Mouse (Mus musculus) spleen, adult 12 weeks (tissue): ENCODE data around the gene Gm45837.

Experiments
- DNase-seq: peaks from one replicate; pipeline ENCODE4 v3.0.0; 2022; ENCODE audit warnings: low spot score

Gm45837 gene

DNA sequence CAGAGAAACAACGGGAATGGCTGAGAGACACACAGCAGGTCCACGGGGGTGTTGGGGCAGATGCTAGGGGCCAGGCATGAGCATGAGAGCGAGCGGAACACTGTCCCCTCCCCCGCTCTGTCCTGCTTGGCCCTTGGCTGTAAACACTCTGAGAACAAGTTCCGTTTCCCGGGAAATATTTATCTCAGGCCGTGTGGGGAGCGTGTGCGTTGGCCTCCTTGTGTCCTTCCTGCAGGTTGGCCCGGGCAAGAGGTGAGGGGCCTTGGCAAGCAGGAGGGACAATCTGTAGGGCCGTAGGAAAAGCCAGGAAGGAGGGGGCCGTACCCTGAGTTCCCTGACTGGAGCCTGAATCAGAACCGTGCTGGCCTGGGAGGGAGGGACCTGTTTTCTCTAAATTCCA is 54.7 kb downstream of the Gm45837 start:
- no peak for DNase-seq

DNA sequence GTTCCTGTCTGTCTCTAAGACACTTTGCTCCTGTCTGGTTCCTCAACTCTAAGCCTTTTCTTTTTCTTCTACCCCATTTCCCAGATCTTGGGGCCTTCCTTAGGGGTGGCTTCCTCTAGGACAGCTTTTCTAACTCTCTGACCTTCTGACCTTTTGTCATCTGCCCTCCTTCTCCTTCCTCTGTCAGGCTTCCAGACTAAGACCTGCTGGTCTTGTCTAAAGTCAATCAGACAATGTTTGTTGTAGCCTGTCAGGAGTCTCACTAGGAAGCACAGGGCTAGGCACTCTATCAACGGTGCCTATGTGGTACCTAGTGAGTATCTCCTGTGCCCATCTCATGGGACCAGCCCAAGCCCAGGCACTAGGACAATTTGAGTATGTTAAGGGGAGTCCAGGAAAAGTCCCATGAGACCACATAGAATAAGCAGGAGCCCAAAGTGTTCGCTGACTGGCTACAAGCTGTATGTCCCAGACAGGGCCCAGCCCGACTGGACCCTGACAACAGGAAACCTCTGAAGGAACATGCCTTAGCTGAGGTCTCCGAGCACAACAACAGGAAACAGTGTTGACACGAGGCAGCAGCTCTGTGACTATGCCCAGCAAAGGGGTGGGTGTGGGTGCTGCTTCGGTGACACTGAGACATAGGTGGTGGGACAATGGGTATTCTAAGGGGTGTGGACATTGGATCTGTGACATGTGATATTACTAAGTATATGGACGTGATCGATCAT is 55.3 kb downstream of the Gm45837 start:
- DNase-seq = peak; percentile 40

DNA sequence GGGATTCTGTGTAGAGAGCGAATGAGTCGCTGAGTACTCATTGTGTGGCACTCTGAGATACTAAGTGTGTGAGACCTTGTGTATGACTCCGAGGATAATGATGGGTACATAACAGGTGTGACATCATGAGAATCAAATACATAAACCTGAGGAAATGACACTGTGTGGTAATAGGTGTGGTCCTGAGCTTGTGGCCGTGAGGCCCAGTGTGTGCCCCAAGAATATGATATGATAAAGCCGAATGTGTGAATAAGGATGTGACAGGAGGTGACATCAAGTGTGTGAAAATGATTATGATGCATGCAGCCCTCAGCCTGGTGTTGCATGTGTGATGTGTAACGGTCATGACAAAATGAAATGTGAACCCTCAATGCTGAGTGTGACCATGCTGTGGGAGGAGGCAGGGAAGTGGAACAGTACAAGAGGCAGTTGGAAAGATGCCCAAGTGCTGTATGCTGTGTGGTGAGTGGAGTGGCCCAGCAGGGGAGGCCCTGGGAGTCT is 55.9 kb downstream of the Gm45837 start:
- DNase-seq = no peak

DNA sequence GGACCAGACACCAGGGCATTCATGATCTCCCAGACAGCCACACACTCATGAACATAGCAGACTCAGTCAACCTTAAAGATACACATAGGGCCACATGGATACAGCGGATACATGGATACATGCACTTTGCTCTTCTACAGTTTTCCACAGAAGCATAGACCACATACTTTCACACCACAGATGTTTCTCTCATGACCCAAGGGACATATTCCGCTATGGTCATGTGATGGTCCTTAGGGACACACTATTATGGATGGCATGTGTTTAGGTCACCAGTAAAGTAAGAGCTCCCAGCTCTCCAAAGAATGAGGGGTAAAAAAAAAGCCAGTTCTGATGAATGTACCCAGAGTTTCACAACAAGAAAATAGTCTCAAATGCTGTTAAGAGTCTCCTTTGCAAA is 60.7 kb downstream of the Gm45837 start:
- DNase-seq = no peak

DNA sequence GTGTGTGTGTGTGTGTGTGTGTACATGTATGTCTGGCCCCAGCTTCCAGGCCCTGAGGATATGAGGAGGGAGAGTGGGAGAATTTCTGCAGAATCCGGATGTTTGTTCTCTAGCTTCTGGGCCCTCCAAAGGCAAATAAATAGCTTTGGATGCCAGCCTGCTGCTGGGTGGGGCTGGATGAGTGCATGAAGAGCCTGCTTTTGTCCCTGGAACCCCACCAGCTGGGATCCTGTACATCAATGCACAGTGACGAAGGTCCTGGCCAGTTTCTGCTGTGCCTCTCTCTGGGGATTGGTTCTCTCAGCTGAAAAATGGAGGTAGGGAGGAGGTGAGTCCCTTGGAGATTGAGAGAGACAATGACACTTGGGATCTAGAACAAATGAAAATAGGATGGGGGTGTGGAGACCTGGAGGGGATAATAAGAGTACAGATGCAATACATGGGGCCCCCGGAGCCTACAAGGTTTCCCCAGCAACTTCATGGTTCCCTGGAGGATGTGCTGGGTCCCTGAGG is 61.3 kb downstream of the Gm45837 start:
- no peak for DNase-seq

DNA sequence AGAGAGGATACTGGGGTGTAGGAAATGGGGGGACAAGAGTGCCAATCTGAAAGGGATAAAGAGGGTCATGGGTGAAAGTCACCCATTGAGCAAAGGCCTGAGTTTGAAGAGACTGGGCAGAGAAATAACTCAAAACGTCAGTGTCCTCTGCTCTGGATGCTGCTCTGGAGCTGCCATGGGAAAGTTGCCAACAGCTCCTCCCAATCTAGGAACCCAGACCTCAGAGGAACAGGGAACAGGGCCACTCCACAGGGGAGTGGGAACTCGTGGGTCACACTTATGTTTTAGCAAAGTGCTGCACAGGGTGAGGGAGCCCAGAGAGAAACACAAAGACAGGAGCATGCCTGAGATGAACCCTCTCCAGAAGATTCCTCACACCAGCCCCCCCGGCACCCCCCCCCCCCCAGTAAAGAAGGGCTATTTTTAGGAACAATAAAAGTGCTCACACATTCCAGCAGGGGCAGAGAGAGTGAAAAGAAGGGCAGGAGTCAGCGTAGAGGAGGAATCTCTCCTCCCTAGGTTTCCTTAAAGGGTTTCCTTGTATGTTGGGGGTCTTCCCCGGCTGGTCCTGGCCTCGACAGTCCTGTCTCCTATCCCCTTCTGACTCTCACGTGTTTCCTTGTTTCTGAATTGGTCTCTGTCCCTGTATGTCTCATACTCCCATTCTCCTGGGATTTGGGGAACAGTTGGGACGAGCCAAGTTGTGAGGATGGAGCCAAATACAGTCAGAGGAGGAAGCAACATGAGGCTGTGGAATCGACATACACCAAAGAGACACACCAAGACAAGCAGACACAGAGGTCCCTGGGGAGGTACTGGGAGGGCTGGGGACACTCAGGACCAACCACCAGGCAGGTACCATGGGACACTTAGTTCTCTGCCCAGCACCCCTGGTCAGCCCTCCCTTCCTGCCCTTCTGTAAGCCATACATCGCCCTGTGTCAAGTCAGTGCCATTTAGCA is 62.2 kb downstream of the Gm45837 start:
- no peak for DNase-seq

DNA sequence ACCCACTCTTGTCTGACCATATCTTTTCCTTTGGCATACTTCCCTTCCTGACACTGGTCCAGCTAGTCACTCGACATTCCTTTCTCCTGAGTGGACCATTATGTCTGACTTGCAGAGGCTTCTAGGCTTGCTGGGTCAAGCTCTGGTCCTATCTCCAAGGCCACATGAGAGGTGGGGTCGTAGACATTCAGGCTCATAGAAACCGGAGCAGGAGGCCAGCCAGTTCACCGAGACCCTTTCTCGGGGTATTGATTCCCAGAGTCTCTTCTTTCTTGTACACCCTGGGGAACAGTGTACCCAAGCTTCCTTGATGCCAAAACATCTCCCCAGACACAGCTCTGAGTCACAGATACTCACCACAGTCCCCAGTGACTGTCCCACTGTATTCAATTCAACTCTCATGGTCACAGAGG is 63.7 kb downstream of the Gm45837 start:
- DNase-seq = no peak

DNA sequence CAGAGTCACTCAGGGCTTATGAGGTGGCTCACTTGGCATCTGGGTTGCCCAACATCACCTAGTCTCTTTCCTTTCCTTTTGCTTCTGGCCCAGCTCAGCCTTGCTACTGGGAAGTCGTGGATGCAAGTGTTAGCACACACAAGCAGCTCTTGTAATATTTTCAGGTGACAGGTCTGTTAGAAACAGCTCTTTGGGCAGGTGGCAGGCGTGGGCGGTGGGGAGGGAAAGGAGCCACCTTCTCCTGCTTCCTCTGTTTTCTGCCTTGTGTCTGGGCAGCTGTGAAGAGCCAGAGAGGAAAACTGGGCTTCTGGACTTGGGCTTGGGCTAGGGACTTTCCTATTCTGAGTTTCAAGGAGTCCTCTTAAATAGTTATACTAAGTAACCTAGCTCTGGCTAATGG is 65.3 kb downstream of the Gm45837 start:
- DNase-seq = no peak

DNA sequence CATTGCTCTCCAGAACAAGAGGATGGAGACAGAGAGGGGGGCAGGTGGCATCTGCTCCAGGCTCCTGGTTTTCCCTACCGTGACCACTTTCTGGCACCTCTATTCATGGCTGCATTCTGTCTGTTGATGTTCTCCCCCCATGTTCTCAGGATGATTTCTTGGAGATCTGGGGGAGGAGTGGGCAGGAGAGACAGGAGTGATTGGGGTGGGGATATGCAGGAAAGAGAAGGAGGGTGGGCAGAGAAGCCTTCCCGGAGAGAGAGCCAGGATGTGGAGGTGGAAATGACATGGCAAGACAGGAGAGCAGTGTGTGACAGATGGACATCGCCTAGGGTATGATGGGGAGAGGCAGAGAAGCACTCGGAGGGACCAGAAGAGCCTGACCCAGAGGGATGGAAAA is 65.8 kb downstream of the Gm45837 start:
- no peak for DNase-seq

DNA sequence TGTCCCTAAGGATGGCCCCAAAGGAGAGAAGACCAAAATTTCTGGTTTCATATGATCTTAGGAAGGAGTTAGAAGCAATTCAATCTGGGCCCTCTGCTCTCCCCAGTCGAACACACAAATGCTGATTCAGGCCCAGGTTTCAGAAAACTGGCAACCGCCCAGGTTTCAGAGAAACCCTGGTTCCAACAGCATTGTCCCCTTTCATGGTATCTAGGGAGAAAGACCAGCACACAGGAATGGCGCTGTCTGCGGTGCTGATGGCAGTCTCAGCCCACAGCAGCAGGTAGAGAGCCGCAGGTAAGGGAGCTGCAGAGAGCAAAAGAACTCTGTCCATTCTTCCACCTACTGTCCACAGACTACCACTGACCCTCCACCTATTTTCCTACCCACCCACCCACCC is 66.5 kb downstream of the Gm45837 start:
- DNase-seq = no peak

DNA sequence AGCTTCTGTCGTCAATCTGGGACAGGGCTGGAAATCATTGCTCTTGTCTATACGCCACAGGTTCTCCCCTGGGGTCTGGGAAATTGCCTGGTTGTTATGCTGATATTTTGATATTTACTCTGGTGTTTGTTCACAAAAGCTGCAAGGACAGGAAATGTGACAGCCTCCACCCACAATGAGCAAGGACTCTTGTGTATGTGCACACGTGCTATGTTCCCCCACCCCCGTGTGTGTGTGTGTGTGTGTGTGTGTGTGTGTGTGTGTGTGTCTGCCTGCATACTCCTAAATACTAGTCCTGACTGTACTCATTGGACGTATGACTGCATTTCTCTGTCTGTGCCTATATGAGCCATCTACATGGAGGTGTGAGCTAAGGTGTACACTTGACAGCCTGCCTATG is 67.4 kb downstream of the Gm45837 start:
- DNase-seq = no peak

DNA sequence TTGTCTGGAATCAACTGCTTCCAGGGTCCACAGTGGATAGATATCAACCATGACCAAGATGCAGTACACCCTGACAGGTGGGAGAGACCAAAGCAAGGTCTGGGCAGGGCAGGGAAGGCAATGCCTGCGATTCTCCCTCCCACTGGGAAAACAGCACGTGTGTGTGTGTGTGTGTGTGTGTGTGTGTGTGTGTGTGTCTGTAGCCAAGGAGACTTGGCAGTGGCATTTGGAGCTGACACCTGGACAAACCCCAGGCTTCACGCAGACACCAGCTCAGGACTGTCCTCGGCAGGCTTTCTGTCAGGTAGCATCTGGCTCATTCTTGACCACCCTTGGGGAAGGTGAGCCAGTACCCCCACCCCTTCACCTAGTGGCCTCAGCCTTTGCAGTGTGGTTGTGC is 69.2 kb downstream of the Gm45837 start:
- DNase-seq = no peak

DNA sequence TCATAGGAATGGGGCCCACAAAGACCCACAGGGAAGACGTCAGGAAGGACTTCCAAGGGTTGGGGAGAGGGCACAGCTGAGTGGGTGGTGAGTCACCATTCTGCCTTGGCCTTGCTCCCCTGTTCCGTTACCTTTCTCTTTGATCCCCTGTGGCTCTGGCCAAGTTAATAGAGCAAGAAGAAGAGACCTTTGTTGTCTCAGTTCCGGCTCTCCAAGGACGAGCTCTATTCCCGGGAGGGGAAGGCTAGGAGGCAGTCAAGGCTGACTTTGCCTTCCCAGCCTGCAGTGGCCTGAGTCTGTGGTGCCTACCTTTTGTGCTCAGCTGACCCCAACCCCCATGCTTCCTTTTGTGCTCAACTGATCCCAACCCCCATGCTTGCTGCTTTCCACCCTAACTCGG is 70.0 kb downstream of the Gm45837 start:
- DNase-seq = no peak

DNA sequence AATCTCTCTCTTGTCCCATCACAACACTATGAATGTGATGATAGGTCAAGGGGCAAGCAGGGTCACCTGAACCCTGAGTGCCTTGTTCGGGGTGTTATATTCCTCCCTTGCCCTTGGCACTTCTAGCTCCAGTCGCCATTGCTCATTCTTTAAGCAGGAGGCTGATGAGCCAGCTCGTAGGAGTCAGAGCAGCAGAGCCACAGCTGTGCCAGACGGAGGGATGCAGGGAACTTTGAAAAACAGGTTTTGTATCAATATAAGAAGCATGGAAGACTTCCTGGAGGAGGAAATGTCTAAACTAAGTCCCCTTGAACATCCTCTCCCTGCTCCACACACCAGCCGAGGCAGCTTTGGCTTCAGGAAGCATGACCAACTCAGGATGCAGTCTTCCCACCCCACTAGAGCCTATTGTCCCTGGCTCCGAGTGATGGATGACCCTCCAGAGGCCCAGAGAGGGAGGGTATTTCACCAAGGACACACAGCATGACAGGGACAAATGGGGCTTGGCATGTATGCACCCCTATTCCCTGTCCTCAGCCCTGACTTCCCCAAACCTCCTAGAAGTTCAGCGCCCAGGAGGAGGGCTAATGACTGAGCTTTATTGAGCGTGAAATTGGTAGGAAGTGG is 71.3 kb downstream of the Gm45837 start:
- DNase-seq = no peak

DNA sequence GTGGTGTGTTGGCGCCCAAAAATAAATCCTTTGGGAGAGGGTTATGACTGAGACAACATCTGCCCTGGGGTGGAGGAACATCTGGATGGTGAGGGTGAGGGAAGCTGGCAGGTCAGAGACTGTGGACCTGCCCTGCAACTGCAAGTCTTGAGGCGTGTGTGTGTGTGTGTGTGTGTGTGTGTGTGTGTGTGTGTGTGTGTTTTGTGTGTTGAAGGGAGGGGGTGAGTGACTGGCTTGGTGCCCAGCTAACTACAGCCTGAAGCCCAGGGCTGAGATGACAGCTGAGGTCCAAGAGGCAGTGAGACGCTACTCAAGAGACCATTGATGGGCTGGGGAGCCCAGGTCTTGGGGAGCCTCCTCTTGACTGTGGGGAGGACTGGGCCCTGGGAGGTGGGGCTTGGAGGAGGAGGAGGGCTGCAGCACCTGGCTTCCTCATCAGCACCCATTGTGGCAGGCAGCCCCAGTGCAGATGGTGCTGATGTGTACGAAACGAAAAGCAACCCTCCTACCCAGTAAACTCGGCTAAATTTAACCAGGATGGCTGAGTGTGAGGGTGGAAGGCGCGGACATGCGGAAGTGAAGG is 71.9 kb downstream of the Gm45837 start:
- DNase-seq = no peak

DNA sequence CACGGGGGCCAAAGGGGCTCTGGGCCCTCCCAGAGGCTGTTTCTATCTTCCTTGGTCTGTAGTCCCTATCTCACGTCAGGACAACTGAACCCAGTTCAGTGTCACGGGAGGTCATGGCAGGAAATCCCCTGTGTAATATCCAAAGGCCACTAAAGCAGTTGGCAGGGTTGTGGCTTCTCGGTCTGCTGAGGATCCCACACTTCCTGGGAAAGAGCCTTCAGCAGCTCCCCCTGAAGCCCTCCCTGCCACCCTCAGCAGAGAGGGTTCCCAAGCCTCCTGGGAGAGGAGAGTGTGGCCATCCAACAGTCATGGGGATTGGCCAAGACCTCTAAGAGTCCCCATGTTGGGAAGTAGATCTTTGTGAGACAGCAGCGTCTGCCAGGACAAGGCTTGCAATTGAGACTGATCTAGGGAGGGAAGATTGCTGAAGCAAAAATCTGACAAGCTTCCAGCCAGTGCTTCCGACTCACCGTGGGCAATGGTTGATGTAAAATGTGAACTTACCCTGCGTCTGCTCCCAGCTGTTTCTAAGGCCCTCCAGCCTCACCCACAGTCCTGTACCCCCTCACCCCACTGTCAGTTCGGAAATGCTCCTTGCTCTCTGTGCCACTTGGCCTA is 72.9 kb downstream of the Gm45837 start:
- no peak for DNase-seq

DNA sequence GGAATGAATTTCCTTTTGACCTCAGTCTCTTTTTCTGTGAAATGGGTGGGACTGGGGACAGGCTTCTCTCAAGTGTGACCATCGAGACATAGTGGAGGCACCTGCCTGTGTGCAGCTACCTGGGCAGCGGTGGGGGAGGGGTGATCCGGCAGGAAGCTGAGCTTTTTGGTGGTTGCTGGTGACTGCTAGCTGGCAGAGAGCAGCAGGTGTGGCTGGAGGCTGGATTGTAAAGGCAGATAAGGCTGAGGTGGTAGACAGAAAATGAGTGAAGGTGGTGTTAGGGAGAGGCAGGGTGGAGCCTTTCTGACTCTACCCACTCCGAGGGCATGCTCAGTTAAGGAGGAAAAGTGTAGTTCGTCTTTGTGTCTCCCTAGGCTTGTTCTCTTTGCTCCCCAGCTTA is 76.4 kb downstream of the Gm45837 start:
- DNase-seq = no peak

DNA sequence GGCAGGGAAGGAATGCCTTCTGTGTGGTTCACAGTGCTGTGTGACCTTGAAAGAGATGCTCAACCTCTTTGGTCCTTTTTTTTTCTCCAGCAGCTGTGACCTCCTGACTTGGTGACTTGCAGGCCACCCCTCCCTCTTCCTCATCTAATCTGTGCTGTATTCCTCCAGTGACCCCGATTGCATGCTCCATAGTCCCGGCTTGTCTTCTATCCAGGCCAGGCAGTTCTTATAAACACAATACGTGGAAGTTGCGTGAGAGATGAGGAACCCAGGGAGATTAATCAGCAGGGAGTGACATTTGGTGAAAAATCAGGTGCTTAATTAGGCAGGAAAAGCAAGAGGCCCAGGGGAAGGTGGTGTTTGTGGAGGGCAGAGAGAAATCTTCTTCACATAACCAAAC is 80.3 kb downstream of the Gm45837 start:
- DNase-seq = no peak

DNA sequence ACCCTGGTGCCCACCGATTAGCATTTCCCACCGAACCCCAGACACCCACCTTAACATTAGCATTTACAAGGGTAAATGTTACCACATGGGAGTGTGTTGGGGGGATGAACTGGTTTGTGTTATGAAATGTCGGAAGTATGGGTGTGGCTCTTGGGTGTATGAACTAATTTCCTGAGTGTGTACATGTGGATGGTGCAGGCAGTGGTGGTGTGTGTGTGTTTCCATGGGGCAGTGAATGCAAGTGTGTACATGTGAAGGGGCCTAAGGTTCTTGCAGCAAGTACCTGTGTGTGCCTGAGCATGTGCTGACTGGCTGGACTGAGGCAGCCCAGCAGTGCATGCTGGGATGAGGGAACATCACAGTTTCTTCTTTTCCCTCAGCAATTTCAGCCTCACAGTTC is 87.7 kb downstream of the Gm45837 start:
- no peak for DNase-seq

DNA sequence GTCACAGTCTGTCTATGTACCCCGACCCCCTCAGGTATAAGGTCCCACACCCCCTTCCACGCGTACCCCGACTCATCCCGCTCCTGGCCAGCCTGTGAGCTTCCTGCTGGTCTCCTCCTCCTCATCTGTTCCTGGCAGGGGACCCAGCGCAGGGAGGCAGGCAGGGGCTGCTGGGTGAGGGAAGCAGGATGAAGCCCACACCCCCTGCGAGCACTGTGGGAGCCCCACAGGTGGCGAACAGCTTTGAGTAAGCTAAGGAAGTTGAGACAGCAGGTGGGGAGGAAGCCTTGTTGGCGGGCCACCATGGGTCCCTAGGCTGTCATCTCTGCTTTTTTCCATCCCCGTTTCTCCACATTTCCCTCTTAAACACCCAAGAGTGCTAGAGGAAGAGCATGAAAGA is 88.6 kb downstream of the Gm45837 start:
- no peak for DNase-seq

DNA sequence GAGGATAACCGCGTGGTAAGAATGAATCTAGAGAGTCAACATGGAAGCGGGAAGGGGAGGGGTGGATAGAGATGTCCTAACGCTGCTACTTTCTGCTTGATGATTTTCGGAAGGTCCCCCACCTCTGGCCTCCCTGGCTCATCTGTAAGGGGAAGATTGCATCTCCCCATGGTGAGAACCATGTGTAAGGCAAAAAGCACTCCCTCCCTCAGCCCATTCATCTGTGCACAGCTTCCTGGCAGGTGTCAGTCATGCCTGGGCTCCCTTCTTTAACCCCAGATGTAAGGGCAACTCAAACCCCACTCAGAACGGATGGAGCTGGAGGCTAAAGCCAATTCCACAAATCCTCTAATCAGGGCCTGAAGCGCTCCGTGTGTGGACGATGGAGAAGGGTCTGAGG is 89.0 kb downstream of the Gm45837 start:
- DNase-seq = no peak

DNA sequence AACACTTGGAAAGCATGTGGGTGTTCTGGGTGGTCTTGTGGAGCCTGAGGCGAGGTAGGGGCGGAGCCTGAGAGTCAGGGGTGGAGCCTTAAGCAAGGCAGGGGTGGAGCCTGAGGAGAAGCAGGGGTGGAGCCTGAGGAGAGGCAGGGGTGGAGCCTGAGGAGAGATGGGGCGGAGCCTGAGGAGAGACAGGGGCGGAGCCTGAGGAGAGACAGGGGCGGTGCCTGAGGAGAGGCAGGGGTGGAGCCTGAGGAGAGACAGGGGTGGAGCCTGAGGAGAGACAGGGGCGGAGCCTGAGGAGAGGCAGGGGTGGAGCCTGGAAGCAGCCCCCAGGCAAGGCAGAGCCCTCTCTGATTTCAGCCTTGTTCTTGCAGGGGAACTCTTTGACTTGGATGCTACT is 90.5 kb downstream of the Gm45837 start:
- no peak for DNase-seq
